17 mouse cellular contexts compared by ENCODE assay signal in genomic region chr15:85180368-85180767, GRCm38 (mm10). TPM values are rescaled to one million over a fixed set of nuclear protein-coding genes. Genes with fewer than 3 reads are reported as not detected.
DNase-seq lines count a peak whose midpoint lies in the region; ATAC-seq and TF ChIP-seq lines count a peak whose summit lies in the region.
"Had no signal": no experiment of that assay in that cellular context is flagged by ENCODE, and none has a peak within 500 bp of the region (broad histone marks: within the 10 kb centered on the region; RNA-seq: fewer than 3 reads in every experiment).

No protein-coding gene starts in this region.

- no peak overlapping the region for H3K4me3 ChIP-seq in embryonic facial prominence, embryonic 12.5 days
- H3K4me3 ChIP-seq in embryonic facial prominence, embryonic 10.5 days: no peak overlapping the region
- H3K4me3 ChIP-seq in hindbrain, postnatal 0 days (ENCODE audit: low read length): no peak overlapping the region
- no peak overlapping the region for H3K4me3 ChIP-seq in hindbrain, embryonic 11.5 days (ENCODE audit: low read depth, low read length)
- no peak overlapping the region for H3K4me3 ChIP-seq in stomach, postnatal 0 days (ENCODE audit: low read depth, low read length)
- H3K4me3 ChIP-seq: layer of hippocampus, adult 2 months; liver, embryonic 13.5 days; midbrain, embryonic 13.5 days had no signal

- H3K27me3 ChIP-seq in embryonic facial prominence, embryonic 12.5 days: no peaks in the 10 kb centered on the region
- peaks cover 6% of the 10 kb centered on the region; the same call in 1 of the 2 replicates for H3K27me3 ChIP-seq in embryonic facial prominence, embryonic 10.5 days (replicated peaks; ENCODE audit: low read depth, poor library complexity, severe bottlenecking)
- no peaks in the 10 kb centered on the region for H3K27me3 ChIP-seq in hindbrain, postnatal 0 days (ENCODE audit: insufficient read depth, low read length)
- H3K27me3 ChIP-seq in hindbrain, embryonic 11.5 days (ENCODE audit: control insufficient read depth, insufficient read depth, low read length): no peaks in the 10 kb centered on the region
- no peaks in the 10 kb centered on the region for H3K27me3 ChIP-seq in stomach, postnatal 0 days (ENCODE audit: control insufficient read depth, insufficient read depth, low read length)
- H3K27me3 ChIP-seq: liver, embryonic 13.5 days; midbrain, embryonic 13.5 days had no signal

- ATAC-seq in embryonic facial prominence, embryonic 12.5 days (ENCODE audit: insufficient number of reproducible peaks, insufficient read depth, low FRiP score, low TSS enrichment): no peak
- no peak for ATAC-seq in hindbrain, postnatal 0 days
- ATAC-seq in hindbrain, embryonic 11.5 days (ENCODE audit: low FRiP score): no peak
- ATAC-seq in stomach, postnatal 0 days (ENCODE audit: low FRiP score, low TSS enrichment): no peak
- ATAC-seq in erythroblast, adult 5-6 weeks (replicated peaks; ENCODE audit: low FRiP score, poor library complexity, severe bottlenecking): no peak
- ATAC-seq: inflammation-experienced regulatory T-cells, adult 6 months; midbrain, embryonic 13.5 days had no signal

- no peak overlapping the region for H3K9ac ChIP-seq in embryonic facial prominence, embryonic 12.5 days
- H3K9ac ChIP-seq in hindbrain, postnatal 0 days (replicated peaks; ENCODE audit: low read length): no peak overlapping the region
- no peak overlapping the region for H3K9ac ChIP-seq in hindbrain, embryonic 11.5 days (ENCODE audit: low read depth, low read length)
- no peak overlapping the region for H3K9ac ChIP-seq in stomach, postnatal 0 days (ENCODE audit: low read length)
- H3K9ac ChIP-seq: liver, embryonic 13.5 days; midbrain, embryonic 13.5 days had no signal

- no peaks in the 10 kb centered on the region for H3K9me3 ChIP-seq in embryonic facial prominence, embryonic 12.5 days
- no peaks in the 10 kb centered on the region for H3K9me3 ChIP-seq in embryonic facial prominence, embryonic 10.5 days
- H3K9me3 ChIP-seq in hindbrain, postnatal 0 days (ENCODE audit: low read length): no peaks in the 10 kb centered on the region
- no peaks in the 10 kb centered on the region for H3K9me3 ChIP-seq in hindbrain, embryonic 11.5 days (ENCODE audit: control insufficient read depth, low read length)
- no peaks in the 10 kb centered on the region for H3K9me3 ChIP-seq in stomach, postnatal 0 days (ENCODE audit: control insufficient read depth, low read length)
- H3K9me3 ChIP-seq: liver, embryonic 13.5 days; midbrain, embryonic 13.5 days had no signal

- no peak for TF ChIP-seq EP300 in stomach, postnatal 0 days (optimal IDR thresholded peaks at IDR 0.05)

- no peak for DNase-seq in embryonic facial prominence, embryonic 10.5 days (ENCODE audit: low spot score)
- peak; percentile 51 for DNase-seq in hindbrain, postnatal 0 days (ENCODE audit: low spot score)
- DNase-seq in hindbrain, embryonic 11.5 days (ENCODE audit: low spot score): no peak
- DNase-seq in thymus, postnatal 25 days: peak; percentile 3
- DNase-seq in thymus, postnatal 36 days: no peak
- no peak for DNase-seq in stomach, postnatal 0 days (ENCODE audit: low spot score)
- DNase-seq: cerebellum, adult 9-10 months; gastrocnemius, postnatal 25 days; heart, postnatal 14 days; liver, embryonic 13.5 days had no signal

- peaks cover 30% of the 10 kb centered on the region for H3K4me1 ChIP-seq in embryonic facial prominence, embryonic 12.5 days
- peaks cover 23% of the 10 kb centered on the region; the same call in 1 of the 2 replicates for H3K4me1 ChIP-seq in embryonic facial prominence, embryonic 10.5 days
- no peaks in the 10 kb centered on the region for H3K4me1 ChIP-seq in hindbrain, postnatal 0 days (ENCODE audit: insufficient read depth, low read length)
- H3K4me1 ChIP-seq in hindbrain, embryonic 11.5 days (replicated peaks; ENCODE audit: control insufficient read depth, insufficient read depth, low read length): no peaks in the 10 kb centered on the region
- H3K4me1 ChIP-seq in stomach, postnatal 0 days (replicated peaks; ENCODE audit: control insufficient read depth, insufficient read depth): no peaks in the 10 kb centered on the region
- H3K4me1 ChIP-seq: liver, embryonic 13.5 days had no signal

- peak overlapping the region; percentile 72 for H3K27ac ChIP-seq in embryonic facial prominence, embryonic 12.5 days
- H3K27ac ChIP-seq in embryonic facial prominence, embryonic 10.5 days (replicated peaks): no peak overlapping the region; the same call in 1 of the 2 replicates
- H3K27ac ChIP-seq in hindbrain, postnatal 0 days: no peak overlapping the region
- no peak overlapping the region for H3K27ac ChIP-seq in hindbrain, embryonic 11.5 days (ENCODE audit: low read depth, low read length)
- H3K27ac ChIP-seq in stomach, postnatal 0 days (replicated peaks): peak overlapping the region; percentile 56; the same call in 1 of the 2 replicates
- H3K27ac ChIP-seq: liver, embryonic 13.5 days; macrophage; midbrain, embryonic 13.5 days had no signal

- no peaks in the 10 kb centered on the region for H3K36me3 ChIP-seq in embryonic facial prominence, embryonic 12.5 days
- H3K36me3 ChIP-seq in embryonic facial prominence, embryonic 10.5 days (replicated peaks): no peaks in the 10 kb centered on the region
- H3K36me3 ChIP-seq in hindbrain, postnatal 0 days (ENCODE audit: insufficient read depth, low read length): no peaks in the 10 kb centered on the region
- H3K36me3 ChIP-seq in hindbrain, embryonic 11.5 days (ENCODE audit: control insufficient read depth, insufficient read depth, low read length): no peaks in the 10 kb centered on the region
- H3K36me3 ChIP-seq in stomach, postnatal 0 days (ENCODE audit: control insufficient read depth, insufficient read depth, low read length): no peaks in the 10 kb centered on the region
- H3K36me3 ChIP-seq: liver, embryonic 13.5 days; midbrain, embryonic 13.5 days had no signal

- no peak for TF ChIP-seq CTCF in hindbrain, postnatal 0 days (IDR thresholded peaks at IDR 0.05; ENCODE audit: low read depth)
- TF ChIP-seq CTCF in stomach, postnatal 0 days (IDR thresholded peaks at IDR 0.05; ENCODE audit: low read depth): no peak

- H3K4me2 ChIP-seq in embryonic facial prominence, embryonic 12.5 days (replicated peaks): no peak overlapping the region
- no peak overlapping the region for H3K4me2 ChIP-seq in hindbrain, postnatal 0 days (ENCODE audit: low read depth, low read length)
- H3K4me2 ChIP-seq in hindbrain, embryonic 11.5 days (replicated peaks; ENCODE audit: low read depth, low read length): no peak overlapping the region
- H3K4me2 ChIP-seq in stomach, postnatal 0 days (replicated peaks; ENCODE audit: low read depth): no peak overlapping the region
- H3K4me2 ChIP-seq: liver, embryonic 13.5 days; midbrain, embryonic 13.5 days had no signal

RNA-seq across cellular contexts. Expression of gene Fbln1, which starts 25.4 kb away (rescaled TPM):
- polyA plus RNA-seq in embryonic facial prominence, embryonic 12.5 days (2016; fragmentation: Nextera tagmentation; extraction: Ambion mirVana): 236 and 250 TPM in 2 replicates
- 198 and 207 TPM in 2 replicates for polyA plus RNA-seq in embryonic facial prominence, embryonic 10.5 days (2016; fragmentation: Nextera tagmentation; extraction: Ambion mirVana)
- 68.4 and 73.9 TPM in 2 replicates for total RNA-seq in hindbrain, postnatal 0 days (2014; rRNA removed)
- 48.3 and 52.1 TPM in 2 replicates for polyA plus RNA-seq in hindbrain, postnatal 0 days (2015; fragmentation: Nextera tagmentation; extraction: Ambion mirVana)
- polyA plus RNA-seq in hindbrain, embryonic 11.5 days (2014; fragmentation: Nextera tagmentation; extraction: Ambion mirVana): 119 and 121 TPM in 2 replicates
- polyA plus RNA-seq in stomach, postnatal 0 days (2015; fragmentation: Nextera tagmentation; extraction: Ambion mirVana): 109 and 112 TPM in 2 replicates
- not detected in 2 replicates for total RNA-seq in erythroblast, adult 5-6 weeks (2015; ENCODE audit: low replicate concordance)
- total RNA-seq in erythroblast, adult 5-6 weeks (2017; ENCODE audit: low replicate concordance): not detected in 2 replicates
- polyA plus RNA-seq: inflammation-experienced regulatory T-cells, adult 6 months; macrophage had no signal

RNA-seq across cellular contexts. Expression of gene Ribc2, which starts 48.5 kb away (rescaled TPM):
- polyA plus RNA-seq in embryonic facial prominence, embryonic 12.5 days (2016; fragmentation: Nextera tagmentation; extraction: Ambion mirVana): 0.98 and 1.0 TPM in 2 replicates
- polyA plus RNA-seq in embryonic facial prominence, embryonic 10.5 days (2016; fragmentation: Nextera tagmentation; extraction: Ambion mirVana): 0.43 and 0.70 TPM in 2 replicates
- total RNA-seq in hindbrain, postnatal 0 days (2014; rRNA removed): 0.90 and 0.94 TPM in 2 replicates
- polyA plus RNA-seq in hindbrain, postnatal 0 days (2015; fragmentation: Nextera tagmentation; extraction: Ambion mirVana): 0.73 and 0.95 TPM in 2 replicates
- 0.82 and 0.96 TPM in 2 replicates for polyA plus RNA-seq in hindbrain, embryonic 11.5 days (2014; fragmentation: Nextera tagmentation; extraction: Ambion mirVana)
- polyA plus RNA-seq in stomach, postnatal 0 days (2015; fragmentation: Nextera tagmentation; extraction: Ambion mirVana): 0.08 TPM in 1 of 2 replicates, not detected in the other
- total RNA-seq in erythroblast, adult 5-6 weeks (2015; ENCODE audit: low replicate concordance): not detected in 2 replicates
- not detected in 2 replicates for total RNA-seq in erythroblast, adult 5-6 weeks (2017; ENCODE audit: low replicate concordance)
- total RNA-seq: gastrocnemius, postnatal 25 days; heart, postnatal 14 days had no signal
- polyA plus RNA-seq: inflammation-experienced regulatory T-cells, adult 6 months; liver, embryonic 13.5 days; macrophage had no signal

RNA-seq across cellular contexts. Expression of gene Smc1b, which starts 48.6 kb away (rescaled TPM):
- 0.22 and 0.31 TPM in 2 replicates for polyA plus RNA-seq in embryonic facial prominence, embryonic 12.5 days (2016; fragmentation: Nextera tagmentation; extraction: Ambion mirVana)
- 0.12 and 0.15 TPM in 2 replicates for polyA plus RNA-seq in embryonic facial prominence, embryonic 10.5 days (2016; fragmentation: Nextera tagmentation; extraction: Ambion mirVana)
- total RNA-seq in hindbrain, postnatal 0 days (2014; rRNA removed): 0.04 and 5.2 TPM in 2 replicates
- 0.24 and 0.30 TPM in 2 replicates for polyA plus RNA-seq in hindbrain, postnatal 0 days (2015; fragmentation: Nextera tagmentation; extraction: Ambion mirVana)
- 0.08 and 0.13 TPM in 2 replicates for polyA plus RNA-seq in hindbrain, embryonic 11.5 days (2014; fragmentation: Nextera tagmentation; extraction: Ambion mirVana)
- 0.07 and 0.08 TPM in 2 replicates for polyA plus RNA-seq in stomach, postnatal 0 days (2015; fragmentation: Nextera tagmentation; extraction: Ambion mirVana)
- total RNA-seq in erythroblast, adult 5-6 weeks (2015; ENCODE audit: low replicate concordance): not detected in 2 replicates
- total RNA-seq in erythroblast, adult 5-6 weeks (2017; ENCODE audit: low replicate concordance): not detected in 2 replicates
- total RNA-seq: gastrocnemius, postnatal 25 days had no signal
- polyA plus RNA-seq: macrophage; neural tube, embryonic 11.5 days had no signal

Comparison
In these comparisons a context has a peak if more than half of its experiments do, and no peak if none do; other contexts are left out.
1. H3K27ac ChIP-seq: peak in embryonic facial prominence, embryonic 12.5 days (single experiment) and stomach, postnatal 0 days (single experiment); none in embryonic facial prominence, embryonic 10.5 days (single experiment), hindbrain, postnatal 0 days (single experiment) and hindbrain, embryonic 11.5 days (single experiment).
2. DNase-seq: peak in hindbrain, postnatal 0 days (single experiment) and thymus, postnatal 25 days (single experiment); none in embryonic facial prominence, embryonic 10.5 days (single experiment), hindbrain, embryonic 11.5 days (single experiment), thymus, postnatal 36 days (0 of 2) and stomach, postnatal 0 days (single experiment).